Mouse (Mus musculus): ENCODE results near the gene Tnni2. TPM values are rescaled to one million over a fixed set of nuclear protein-coding genes. Genes with fewer than 3 reads are reported as not detected.
"Not testable (repeated sequence)": the region's sequence is repeated elsewhere in the genome, so short reads cannot be mapped to it uniquely, and the experiment has no call there.

The Tnni2 gene
- polyA plus RNA-seq (2015; fragmentation: Nextera tagmentation; extraction: Ambion mirVana), result 1.4 and 1.8 TPM in 2 replicates

DNA sequence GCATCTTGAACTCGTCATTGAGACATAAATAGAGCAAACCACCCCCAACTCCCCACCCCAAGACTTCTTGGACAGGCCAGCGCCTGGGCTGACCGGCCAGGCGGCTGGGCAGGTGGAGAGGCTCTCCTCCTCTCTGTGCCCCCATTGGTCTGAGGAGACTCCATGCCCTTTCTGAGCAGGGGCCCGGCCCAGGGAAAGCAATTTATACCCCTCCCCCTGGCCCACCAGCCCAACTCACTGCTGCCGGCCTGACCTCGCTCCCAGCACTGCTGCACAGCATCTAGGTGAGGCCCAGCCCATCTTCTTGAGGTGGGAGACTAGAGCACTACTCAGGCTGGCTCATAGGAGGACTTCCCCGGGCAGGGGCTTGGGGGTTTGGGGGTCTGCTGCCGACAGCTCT lies at the start of gene Tnni2:
Tnni2 (plus strand) TSS at position 224 of the 400 bp plus-strand sequence.
- WGBS, result 75% methylated on average over 9 of the region's 9 CpGs
- no peaks in the 10 kb centered on the region for H3K36me3 ChIP-seq
- H3K4me1 ChIP-seq (replicated peaks), result 0 out of 2 replicates have a peak, but pooled peaks cover 4% of the 10 kb centered on the region
- H3K4me3 ChIP-seq, result no peak within 1 kb of the TSS
- H3K9me3 ChIP-seq, result no peaks in the 10 kb centered on the region
- H3K9ac ChIP-seq, result no peak within 1 kb of the TSS
- H3K27me3 ChIP-seq, result no peaks in the 10 kb centered on the region
- no peak for ATAC-seq (ENCODE audit: low FRiP score)
- no peak within 1 kb of the TSS for H3K27ac ChIP-seq
- no peak within 1 kb of the TSS for H3K4me2 ChIP-seq

DNA sequence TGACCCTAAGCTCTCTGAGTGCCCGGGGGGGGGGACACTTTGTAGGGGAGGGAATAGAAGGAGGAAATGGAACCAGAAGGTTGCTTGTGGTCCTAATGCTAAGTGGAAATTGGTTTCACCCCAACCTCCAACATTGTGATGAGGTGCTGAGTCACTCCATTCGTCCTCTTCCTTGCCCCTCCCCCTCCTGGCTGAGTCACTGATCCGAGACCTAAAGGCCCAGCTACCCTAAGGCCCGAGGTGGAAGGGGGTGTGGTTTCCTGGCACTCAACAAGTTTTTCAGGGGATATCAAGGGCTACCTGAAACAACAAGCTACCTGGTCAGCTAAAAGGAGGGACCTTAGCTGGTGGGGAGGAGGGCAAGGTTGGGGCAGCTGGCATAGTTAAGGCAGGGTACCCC lies 48.4 kb upstream of the Tnni2 start:
- no peaks in the 10 kb centered on the region for H3K36me3 ChIP-seq
- no peak for ATAC-seq (ENCODE audit: low FRiP score)

DNA sequence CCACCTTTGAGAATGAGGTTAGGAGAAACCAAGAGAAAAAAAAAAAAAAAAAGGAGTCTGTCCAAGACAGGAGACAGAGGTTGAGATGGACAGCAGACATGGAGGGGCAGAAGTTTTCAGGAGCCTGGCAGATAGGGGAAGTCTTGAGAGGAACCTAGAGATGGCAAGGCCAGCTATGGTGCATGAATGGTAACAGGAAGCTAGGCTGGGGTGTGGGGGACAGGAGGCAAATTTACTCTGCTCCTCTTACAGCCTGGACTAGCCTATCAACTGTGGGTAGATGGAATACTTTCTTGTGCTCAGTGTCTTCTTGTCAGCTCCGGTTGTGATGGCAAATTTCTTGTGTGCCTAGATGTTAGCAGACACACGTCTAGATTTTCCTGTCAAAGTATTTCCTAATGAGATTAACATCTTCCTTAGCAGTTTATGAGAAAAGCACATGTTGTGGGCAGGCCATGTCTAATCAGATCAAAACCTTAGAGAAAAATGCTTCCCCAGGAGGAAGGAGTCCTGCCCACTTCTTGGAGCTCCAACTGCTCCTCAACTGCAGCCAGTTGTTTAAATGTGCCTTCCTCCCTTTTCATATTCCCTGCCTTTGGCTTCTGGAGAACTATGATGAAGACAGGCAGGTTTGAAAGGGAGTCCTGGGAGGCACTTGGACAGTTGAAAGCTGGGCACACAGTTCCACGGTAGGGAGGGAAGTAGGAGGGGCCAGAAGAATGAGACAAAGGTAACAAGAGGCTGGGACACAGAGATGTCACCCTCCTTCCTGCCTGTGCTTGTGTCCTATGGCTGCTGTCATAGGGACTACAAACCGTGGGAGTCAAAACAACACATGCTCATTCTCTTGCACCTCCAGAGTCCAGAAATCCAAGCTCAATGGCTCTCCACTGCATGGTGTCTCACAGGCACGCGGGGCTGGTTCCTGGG lies 47.1 kb upstream of the Tnni2 start:
- 68% methylated on average over 6 of the region's 6 CpGs for WGBS
- peaks cover 4% of the 10 kb centered on the region; the same call in 1 of the 2 replicates for H3K27me3 ChIP-seq
- no peak for ATAC-seq (ENCODE audit: low FRiP score)

More for the DNA sequence above, 48.4 kb upstream of the Tnni2 start:
- H3K4me2 ChIP-seq, result no peak overlapping the region
- H3K9ac ChIP-seq, result no peak overlapping the region
- no peak overlapping the region for H3K4me3 ChIP-seq
- 29% methylated on average over 4 of the region's 4 CpGs for WGBS
- H3K27me3 ChIP-seq, result peaks cover 6% of the 10 kb centered on the region; the same call in 1 of the 2 replicates
- no peaks in the 10 kb centered on the region for H3K4me1 ChIP-seq (replicated peaks)
- no peaks in the 10 kb centered on the region for H3K9me3 ChIP-seq
- H3K27ac ChIP-seq, result no peak overlapping the region

DNA sequence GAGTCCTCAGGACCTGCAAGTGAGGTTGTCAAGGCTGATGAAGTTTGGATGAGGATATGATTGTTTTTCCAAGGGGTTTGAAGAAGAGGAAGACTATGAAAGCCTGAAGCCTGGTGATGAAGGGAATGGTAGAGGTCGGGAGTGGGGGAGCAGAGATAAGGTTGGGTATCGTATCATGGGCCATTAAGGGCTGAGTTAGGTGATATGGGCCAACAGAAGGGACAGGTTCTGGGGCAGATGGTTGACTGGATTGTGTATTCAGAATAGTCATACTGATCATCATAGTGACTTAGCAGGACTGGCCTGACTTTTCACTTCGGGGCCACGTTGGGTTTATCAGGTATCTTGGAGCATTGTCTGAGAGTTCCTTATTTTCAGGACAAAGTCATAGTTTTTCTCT lies 46.1 kb upstream of the Tnni2 start:
- no peak overlapping the region for H3K4me2 ChIP-seq
- no peaks in the 10 kb centered on the region for H3K4me1 ChIP-seq (replicated peaks)
- 92% methylated on average over 4 of the region's 4 CpGs for WGBS
- no peaks in the 10 kb centered on the region for H3K36me3 ChIP-seq
- H3K9me3 ChIP-seq, result no peaks in the 10 kb centered on the region
- no peak overlapping the region for H3K9ac ChIP-seq
- no peak overlapping the region for H3K4me3 ChIP-seq
- H3K27me3 ChIP-seq, result no peaks in the 10 kb centered on the region
- ATAC-seq (ENCODE audit: low FRiP score), result no peak
- no peak overlapping the region for H3K27ac ChIP-seq

More for the DNA sequence above, 47.1 kb upstream of the Tnni2 start:
- Histone ChIP-seq H3K9ac (no peak overlapping the region), H3K9me3 (no peaks in the 10 kb centered on the region), H3K27ac (no peak overlapping the region), H3K4me1 (replicated peaks) (no peaks in the 10 kb centered on the region), H3K36me3 (no peaks in the 10 kb centered on the region), H3K4me3 (no peak overlapping the region), H3K4me2 (no peak overlapping the region)

- no peaks in the 10 kb centered on the region for H3K9me3 ChIP-seq
- no peak overlapping the region for H3K4me3 ChIP-seq
- H3K36me3 ChIP-seq, result no peaks in the 10 kb centered on the region
- no peaks in the 10 kb centered on the region for H3K27me3 ChIP-seq
- no peaks in the 10 kb centered on the region for H3K4me1 ChIP-seq (replicated peaks)
- ATAC-seq (ENCODE audit: low FRiP score), result no peak
- H3K27ac ChIP-seq, result no peak overlapping the region
- 88% methylated on average over 1 of the region's 1 CpGs for WGBS
- H3K4me2 ChIP-seq, result no peak overlapping the region
- H3K9ac ChIP-seq, result no peak overlapping the region
These were observed 45.0 kb upstream of the Tnni2 start for GRCm38 (mm10) chr7:142396611-142397010.

DNA sequence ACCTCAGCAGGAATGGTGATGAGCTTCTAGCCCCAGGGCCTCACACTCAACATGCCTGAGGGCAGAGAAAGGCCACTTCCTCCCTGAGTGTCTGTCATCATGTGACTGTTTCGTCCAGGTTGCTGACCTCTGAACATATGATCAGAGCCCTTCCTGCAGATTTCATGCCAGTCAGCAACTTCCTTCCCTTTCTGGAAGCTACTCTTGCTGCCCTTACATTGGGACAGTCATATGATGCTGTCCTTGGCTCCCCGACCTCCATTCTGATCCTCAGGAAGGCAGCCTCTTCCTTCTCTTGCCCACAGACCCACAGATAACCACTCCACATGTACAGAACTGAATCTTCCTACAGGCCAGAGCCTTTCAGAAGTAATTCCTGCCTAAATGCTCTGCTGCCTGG lies 43.6 kb upstream of the Tnni2 start:
- no peaks in the 10 kb centered on the region for H3K9me3 ChIP-seq
- H3K27me3 ChIP-seq, result no peaks in the 10 kb centered on the region
- no peaks in the 10 kb centered on the region for H3K4me1 ChIP-seq (replicated peaks)
- H3K27ac ChIP-seq, result no peak overlapping the region
- no peak overlapping the region for H3K4me2 ChIP-seq
- ATAC-seq (ENCODE audit: low FRiP score), result no peak
- no peak overlapping the region for H3K9ac ChIP-seq
- WGBS, result 78% methylated on average over 2 of the region's 2 CpGs
- H3K4me3 ChIP-seq, result no peak overlapping the region
- no peaks in the 10 kb centered on the region for H3K36me3 ChIP-seq

DNA sequence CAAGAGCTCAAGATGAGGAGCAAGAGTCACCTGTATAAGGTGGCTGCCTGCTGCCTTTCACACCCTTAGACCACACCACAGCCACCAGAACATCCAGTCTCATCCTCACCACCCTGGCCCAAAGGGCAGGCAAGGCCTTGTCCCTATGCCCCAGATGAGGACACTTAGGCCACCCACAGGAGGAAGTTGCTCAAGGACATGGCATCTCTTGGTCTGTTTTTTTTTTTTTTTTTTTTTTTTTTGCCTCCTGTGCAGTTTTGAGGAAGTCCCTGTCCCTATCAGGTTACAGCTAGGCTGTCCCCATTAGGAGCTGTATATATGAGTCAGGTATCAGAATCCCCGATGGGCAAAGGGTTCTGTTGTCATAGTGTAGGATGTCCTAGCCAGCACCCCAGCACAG lies 42.4 kb upstream of the Tnni2 start:
- H3K27me3 ChIP-seq, result no peaks in the 10 kb centered on the region
- no peak overlapping the region for H3K4me2 ChIP-seq
- no peak overlapping the region for H3K4me3 ChIP-seq
- H3K27ac ChIP-seq, result no peak overlapping the region
- no peaks in the 10 kb centered on the region for H3K4me1 ChIP-seq (replicated peaks)
- no peak for ATAC-seq (ENCODE audit: low FRiP score)
- 82% methylated on average over 1 of the region's 1 CpGs for WGBS
- no peak overlapping the region for H3K9ac ChIP-seq
- no peaks in the 10 kb centered on the region for H3K36me3 ChIP-seq
- H3K9me3 ChIP-seq, result no peaks in the 10 kb centered on the region

DNA sequence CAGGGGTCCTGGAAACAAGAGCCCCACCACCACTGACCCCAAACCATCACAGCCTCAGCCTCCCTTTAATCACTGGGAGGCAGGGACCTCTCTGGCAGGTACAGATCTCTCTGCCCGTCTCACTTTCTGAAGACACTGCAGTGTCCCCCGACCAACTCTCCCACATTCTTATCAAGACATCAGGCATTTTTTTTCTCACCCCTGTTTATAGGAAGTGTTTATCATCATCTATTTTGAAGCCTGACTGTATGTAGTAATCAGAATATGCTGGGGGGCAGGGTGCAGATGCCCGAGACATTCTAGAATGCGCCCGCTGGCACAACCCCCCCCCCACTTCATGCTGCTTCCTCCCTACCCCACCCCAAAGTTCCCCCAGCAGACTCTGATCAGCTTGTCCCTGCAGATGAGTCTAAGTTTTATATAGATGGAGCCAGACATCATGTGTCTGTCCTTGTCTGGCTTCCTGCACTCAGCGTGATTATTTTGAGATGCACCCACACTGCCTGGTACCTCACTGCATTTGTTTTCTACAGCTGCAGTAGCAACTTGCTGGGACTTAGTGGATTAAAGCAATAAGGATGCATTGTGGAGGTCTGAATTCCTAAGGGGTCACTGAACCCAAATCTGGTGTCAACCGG lies 41.4 kb upstream of the Tnni2 start:
- Histone ChIP-seq H3K36me3 (no peaks in the 10 kb centered on the region), H3K9me3 (no peaks in the 10 kb centered on the region), H3K4me2 (no peak overlapping the region), H3K4me3 (no peak overlapping the region), H3K27me3 (no peaks in the 10 kb centered on the region), H3K9ac (no peak overlapping the region), H3K27ac (no peak overlapping the region), H3K4me1 (replicated peaks) (no peaks in the 10 kb centered on the region)
- 80% methylated on average over 7 of the region's 7 CpGs for WGBS
- ATAC-seq (ENCODE audit: low FRiP score), result no peak

GRCm38 (mm10) chr7:142400750-142401142 lies 40.9 kb upstream of the Tnni2 start:
- no peak for ATAC-seq (ENCODE audit: low FRiP score)
- H3K27me3 ChIP-seq, result no peaks in the 10 kb centered on the region
- 63% methylated on average over 7 of the region's 7 CpGs for WGBS
- no peak overlapping the region for H3K4me3 ChIP-seq
- H3K9me3 ChIP-seq, result no peaks in the 10 kb centered on the region
- H3K27ac ChIP-seq, result no peak overlapping the region
- H3K9ac ChIP-seq, result no peak overlapping the region
- no peak overlapping the region for H3K4me2 ChIP-seq
- no peaks in the 10 kb centered on the region for H3K4me1 ChIP-seq (replicated peaks)
- no peaks in the 10 kb centered on the region for H3K36me3 ChIP-seq

DNA sequence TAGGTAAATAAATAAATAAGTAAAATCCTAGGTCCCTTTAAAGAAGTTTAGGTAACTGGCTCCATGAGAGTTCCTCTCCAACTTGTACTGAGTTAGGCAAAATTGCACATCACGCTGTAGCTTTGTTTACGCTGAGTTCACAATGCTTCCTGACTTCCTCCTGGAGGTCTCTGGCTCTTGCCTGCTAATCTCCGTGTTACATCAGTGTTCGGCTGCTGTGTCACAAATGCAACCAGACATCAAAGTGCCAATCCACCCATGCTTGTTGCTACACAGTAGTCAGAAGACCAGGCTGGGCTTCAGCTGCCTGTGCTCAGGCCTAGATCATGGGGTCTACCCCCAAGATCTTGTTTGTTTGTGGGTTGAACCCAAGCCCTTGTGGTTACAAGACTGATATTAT lies 38.0 kb upstream of the Tnni2 start:
- Histone ChIP-seq H3K4me1 (replicated peaks) (no peaks in the 10 kb centered on the region), H3K9ac (no peak overlapping the region), H3K4me3 (no peak overlapping the region), H3K4me2 (no peak overlapping the region), H3K36me3 (no peaks in the 10 kb centered on the region), H3K27me3 (no peaks in the 10 kb centered on the region), H3K9me3 (no peaks in the 10 kb centered on the region), H3K27ac (no peak overlapping the region)
- ATAC-seq (ENCODE audit: low FRiP score), result no peak
- WGBS, result 85% methylated on average over 4 of the region's 4 CpGs

DNA sequence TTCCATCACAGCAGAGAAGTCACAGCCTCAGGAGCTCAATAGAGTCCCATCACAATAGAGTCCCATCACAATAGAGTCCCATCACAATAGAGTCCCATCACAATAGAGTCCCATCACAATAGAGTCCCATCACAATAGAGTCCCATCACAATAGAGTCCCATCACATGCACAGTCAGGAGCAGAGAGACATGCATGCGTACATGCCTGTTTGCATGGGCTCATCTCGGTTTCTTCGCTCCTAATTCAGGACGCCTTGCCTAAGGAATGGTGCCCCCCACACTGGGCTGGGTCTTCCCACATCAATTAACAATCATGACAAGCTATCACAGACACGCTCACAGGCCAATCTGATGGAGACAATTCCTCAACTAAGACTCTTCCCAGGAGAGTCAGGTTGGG lies 36.5 kb upstream of the Tnni2 start:
- not testable (repeated sequence) for ATAC-seq (ENCODE audit: low FRiP score); H3K36me3 ChIP-seq; H3K4me1 ChIP-seq (replicated peaks); H3K4me2 ChIP-seq; H3K4me3 ChIP-seq; H3K9ac ChIP-seq; H3K9me3 ChIP-seq; H3K27ac ChIP-seq; H3K27me3 ChIP-seq
- WGBS, result 82% methylated on average over 5 of the region's 5 CpGs

DNA sequence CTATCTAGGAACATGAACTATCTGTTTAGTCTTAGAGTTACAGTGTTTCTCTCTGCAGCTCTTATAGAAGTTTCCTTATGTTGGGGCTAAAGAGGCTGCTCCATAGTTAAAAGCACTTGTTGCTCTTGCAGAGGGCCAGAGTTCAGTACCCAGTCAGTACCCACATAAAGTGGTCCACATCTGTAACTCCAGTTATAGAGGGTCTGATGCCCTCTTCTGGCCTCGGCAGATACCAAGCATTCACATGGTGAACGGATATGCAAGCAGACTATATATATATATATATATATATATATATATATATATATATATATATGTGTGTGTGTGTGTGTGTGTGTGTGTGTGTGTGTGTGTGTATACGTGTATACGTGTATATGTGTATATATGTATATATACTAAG lies 33.7 kb upstream of the Tnni2 start:
- no peak for ATAC-seq (ENCODE audit: low FRiP score)
- WGBS, result 78% methylated on average over 4 of the region's 4 CpGs

More for the DNA sequence above, 33.7 kb upstream of the Tnni2 start:
- H3K4me1 ChIP-seq (replicated peaks), result no peaks in the 10 kb centered on the region
- no peaks in the 10 kb centered on the region for H3K27me3 ChIP-seq
- no peak overlapping the region for H3K9ac ChIP-seq
- H3K36me3 ChIP-seq, result no peaks in the 10 kb centered on the region
- no peak overlapping the region for H3K27ac ChIP-seq
- H3K4me3 ChIP-seq, result no peak overlapping the region
- no peaks in the 10 kb centered on the region for H3K9me3 ChIP-seq
- H3K4me2 ChIP-seq, result no peak overlapping the region
